Mouse (Mus musculus): ENCODE measurements around the gene Col4a4. TPM values are rescaled to one million over a fixed set of nuclear protein-coding genes. Genes with fewer than 3 reads are reported as not detected.

Col4a4 gene
- total RNA-seq (2021) = 10 to 100 TPM; 13.3 to 15.1 TPM
- long read RNA-seq, experiment 1, partial matches to known transcripts = 0 of 3 reads
- long read RNA-seq, experiment 1, other reads (novel, unspliced or antisense) = 3 of 3 reads
- long read RNA-seq, experiment 2, partial matches to known transcripts = 0 of 10 reads
- long read RNA-seq, experiment 2, other reads (novel, unspliced or antisense) = 10 of 10 reads

- intact Hi-C loops (cut with DNase I) = no loop called here
- peak; percentile 69 to 74 for DNase-seq
These were observed at the start of gene Col4a4, which contains the start of gene Col4a3 for GRCm38 (mm10) chr1:82586713-82587399. Col4a4 (minus strand) TSS chr1:82586849. Col4a3 (plus strand) TSS chr1:82586921.

- intact Hi-C loops (cut with DNase I) = no loop called here
- DNase-seq = peak; percentile 10 to 16
These were observed 49.7 kb upstream of the Col4a4 start for GRCm38 (mm10) chr1:82636321-82636720.

DNA sequence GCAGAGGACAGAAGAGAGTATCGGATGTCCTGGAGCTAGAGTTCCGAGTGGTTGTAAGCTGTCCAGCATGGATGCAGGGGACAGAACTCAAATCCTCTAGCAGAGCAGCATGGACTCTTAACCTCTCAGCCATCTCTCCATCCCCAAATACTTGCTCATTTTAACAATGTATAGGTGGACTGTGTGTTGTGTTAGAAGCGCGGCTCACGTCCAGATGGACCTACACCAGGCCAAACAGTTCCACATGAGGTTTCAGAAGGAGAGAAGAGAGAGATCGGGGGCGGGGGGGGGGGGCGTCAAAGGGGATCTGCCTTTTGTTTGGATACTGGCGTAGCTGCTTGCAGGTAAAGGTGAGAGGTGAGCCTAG, 48.6 kb upstream of the Col4a4 start:
- DNase-seq = no peak
- intact Hi-C loops (cut with DNase I) = no loop called here

DNA sequence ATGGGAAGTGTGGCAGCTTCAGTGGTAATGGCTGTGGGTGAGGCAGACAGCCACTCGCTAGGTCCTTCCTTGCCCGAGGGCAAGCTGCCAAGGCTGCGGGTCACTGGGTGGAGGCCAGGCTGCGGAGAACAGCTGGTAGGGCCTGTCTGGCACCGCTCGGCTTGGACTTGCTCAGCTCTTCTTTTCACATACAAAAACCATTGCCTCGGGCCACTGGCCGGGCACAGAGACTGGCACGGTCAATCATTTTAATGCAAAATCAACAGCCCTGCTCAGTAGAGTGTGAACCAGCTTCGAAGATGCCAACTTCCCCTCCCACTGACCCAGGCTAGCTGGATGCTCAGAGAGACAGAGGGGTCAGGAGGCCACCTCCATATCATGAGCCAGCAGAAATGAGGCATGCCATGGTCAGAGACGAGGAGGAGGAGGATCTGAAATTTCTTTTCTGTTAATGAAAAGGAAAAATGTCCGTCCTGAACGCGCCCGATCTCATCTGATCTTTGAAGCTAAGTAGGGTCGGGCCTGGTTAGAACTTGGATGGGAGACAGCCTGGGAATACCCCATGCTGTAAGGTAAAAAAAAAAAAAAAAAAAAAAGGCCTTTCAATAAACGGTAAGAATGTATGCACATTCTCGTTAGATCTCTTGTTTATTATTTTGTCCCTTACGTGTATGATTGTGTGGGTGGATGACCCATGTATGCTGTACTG, 48.0 kb upstream of the Col4a4 start:
- peak; percentile 69 to 77 for DNase-seq
- intact Hi-C loops (cut with DNase I) = no loop called here

GRCm38 (mm10) chr1:82631169-82631792, 44.6 kb upstream of the Col4a4 start:
- DNase-seq = no peak
- intact Hi-C loops (cut with DNase I) = no loop called here

DNA sequence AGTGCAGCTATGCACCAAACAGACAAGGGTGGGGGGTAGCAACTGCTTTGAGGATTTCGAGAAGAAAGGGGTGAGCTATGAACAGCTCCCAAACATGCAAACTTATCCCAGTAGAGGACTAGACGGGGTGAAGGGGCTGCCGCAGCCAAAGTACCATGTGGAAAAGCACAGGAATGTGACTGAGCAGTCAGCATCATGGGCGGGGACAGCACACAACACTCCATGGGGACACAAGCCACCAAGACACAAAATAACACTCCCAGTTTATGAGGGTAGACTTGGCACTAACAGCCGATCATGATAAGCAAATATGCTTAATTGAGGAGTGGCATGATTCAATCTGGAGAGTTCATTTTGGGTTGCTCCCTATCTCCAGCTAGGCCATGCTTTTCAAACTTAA, 42.8 kb upstream of the Col4a4 start:
- DNase-seq = no peak
- intact Hi-C loops (cut with DNase I) = no loop called here

DNA sequence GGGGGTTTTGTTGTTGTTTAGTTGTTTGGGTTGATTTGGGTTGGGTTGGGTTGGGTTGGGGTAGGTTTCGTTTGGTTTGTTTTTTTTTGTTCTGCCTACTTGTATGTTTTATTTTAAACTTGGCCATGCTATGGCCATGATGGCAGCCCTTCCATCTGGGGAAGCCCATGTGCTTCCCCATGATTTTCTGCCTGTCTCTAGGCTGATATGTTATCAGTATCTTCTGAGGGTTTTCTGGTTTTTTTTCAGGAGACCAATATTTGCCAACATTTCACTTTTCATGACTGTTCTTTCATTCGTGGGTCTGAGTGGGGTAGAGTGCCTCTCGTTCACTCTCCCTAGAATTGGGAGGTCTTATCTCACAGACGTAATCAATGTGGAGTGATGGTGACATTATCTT, 41.0 kb upstream of the Col4a4 start:
- no peak for DNase-seq
- intact Hi-C loops (cut with DNase I) = no loop called here

- DNase-seq = no peak
- intact Hi-C loops (cut with DNase I) = no loop called here
These were observed 38.8 kb upstream of the Col4a4 start for GRCm38 (mm10) chr1:82625474-82625873.

DNA sequence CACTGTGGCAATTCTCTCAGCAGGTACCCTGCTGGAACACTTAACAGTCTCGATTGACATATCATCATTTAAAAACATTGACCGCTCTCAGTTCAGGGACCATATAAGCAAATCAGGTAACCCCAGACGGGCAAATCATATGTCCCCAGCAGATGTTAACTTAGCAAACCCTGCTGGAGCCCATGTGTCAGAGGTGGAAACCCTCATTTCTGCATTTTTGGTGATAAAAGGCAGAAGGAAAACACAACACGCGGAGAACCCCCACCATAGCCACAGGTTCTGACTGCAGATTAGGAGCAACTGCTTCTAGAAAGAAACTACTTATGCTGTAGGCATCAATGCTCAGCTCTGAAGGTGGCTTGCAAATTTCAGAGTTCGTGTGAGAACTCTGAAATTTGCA, 38.3 kb upstream of the Col4a4 start:
- intact Hi-C loops (cut with DNase I) = no loop called here
- no peak for DNase-seq

GRCm38 (mm10) chr1:82619981-82620380, 33.3 kb upstream of the Col4a4 start:
- intact Hi-C loops (cut with DNase I) = no loop called here

DNA sequence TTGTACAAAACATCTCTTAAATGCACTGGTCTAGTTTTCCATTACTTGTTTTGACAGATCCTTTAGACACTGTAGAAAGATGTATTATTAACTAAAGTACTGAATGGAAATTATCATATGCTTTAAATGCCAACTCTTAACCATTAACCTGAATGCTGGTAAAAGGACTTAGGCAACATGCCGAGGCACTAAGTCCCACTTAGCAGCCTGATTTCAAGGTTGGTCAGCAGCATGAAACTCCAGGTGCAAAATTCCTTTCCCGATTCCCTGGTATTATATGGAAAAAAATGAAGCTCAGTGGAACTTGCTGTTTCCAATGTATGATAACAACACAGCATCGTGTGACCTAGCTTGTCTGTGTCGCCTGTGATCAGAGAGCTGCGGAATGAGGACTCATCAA, 31.9 kb upstream of the Col4a4 start:
- DNase-seq = no peak
- intact Hi-C loops (cut with DNase I) = no loop called here

More at GRCm38 (mm10) chr1:82619981-82620380, 33.3 kb upstream of the Col4a4 start:
- no peak for DNase-seq

GRCm38 (mm10) chr1:82618001-82618400, 31.4 kb upstream of the Col4a4 start:
- no peak for DNase-seq
- intact Hi-C loops (cut with DNase I) = no loop called here

- intact Hi-C loops (cut with DNase I) = no loop called here
- DNase-seq = no peak
These were observed 25.5 kb upstream of the Col4a4 start for GRCm38 (mm10) chr1:82612061-82612660.

DNA sequence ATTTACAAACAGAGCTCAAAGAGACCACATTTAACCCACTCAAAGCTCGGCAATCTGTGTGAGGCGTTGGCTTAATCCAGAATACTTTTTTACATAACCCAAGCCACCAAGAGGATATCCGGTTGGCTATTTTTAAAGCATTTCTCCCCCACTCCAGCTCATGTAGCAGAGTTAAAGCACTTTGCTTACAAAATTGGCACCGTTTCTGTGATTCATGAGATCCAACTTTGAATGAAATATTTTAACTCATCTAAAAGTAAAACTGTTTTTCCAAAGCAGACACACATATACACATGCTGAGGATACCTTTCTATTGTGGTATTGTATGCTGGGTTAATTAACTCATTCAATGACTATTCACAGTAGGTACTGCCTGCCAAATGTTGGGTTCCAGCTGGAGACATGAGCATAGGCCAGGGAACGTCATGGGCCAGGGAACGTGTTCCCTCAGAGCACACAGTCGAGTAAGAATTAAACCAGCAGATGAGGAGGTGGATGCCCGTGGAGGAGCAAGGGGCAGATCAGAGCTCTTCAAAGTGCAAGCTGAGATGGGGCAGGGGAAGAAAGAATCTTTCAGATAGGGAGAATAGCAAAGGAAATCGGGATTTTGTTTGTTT, 22.1 kb upstream of the Col4a4 start:
- DNase-seq = no peak
- intact Hi-C loops (cut with DNase I) = no loop called here

GRCm38 (mm10) chr1:82605856-82606255, 19.2 kb upstream of the Col4a4 start:
- no peak for DNase-seq
- intact Hi-C loops (cut with DNase I) = no loop called here

GRCm38 (mm10) chr1:82605347-82605746, 18.7 kb upstream of the Col4a4 start:
- intact Hi-C loops (cut with DNase I) = no loop called here
- no peak for DNase-seq

DNA sequence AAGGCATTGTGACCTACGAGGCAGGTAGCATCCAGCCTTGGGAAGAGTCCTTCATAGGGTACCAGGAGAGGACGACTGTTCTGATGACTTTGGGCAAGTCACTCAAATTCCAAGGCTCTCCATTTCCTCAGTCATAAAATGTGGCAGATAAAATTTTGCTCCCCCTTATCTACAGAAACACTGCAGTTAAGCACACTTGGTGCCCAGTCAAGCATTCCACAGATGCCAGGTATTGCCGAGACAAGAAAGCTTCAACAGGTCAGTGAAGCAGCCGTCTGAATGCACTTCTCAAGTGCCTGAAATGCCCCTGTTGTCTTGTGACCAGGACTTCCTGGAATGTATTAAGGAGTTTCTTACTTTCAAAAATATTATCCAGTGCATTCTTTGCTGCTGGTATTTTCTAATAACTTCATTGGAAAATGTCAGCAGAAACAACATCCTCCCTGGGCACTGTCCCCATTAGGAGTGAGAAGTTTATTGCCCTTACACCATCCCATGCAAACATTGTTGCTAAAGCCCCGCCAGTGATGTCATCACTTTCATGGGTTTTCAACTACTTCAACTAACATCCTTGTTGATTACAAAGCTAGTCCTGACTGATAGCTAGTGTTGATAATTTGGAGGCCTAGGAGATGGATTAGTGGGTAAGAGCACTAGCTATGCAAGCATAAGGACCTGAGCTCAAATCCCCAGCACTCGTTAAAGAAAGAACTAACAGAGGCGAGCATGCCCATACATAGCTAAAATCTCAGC, 16.7 kb upstream of the Col4a4 start:
- no peak for DNase-seq
- intact Hi-C loops (cut with DNase I) = no loop called here

- DNase-seq = peak; percentile 50 to 64
- intact Hi-C loops (cut with DNase I) = no loop called here
These were observed 10.4 kb upstream of the Col4a4 start for GRCm38 (mm10) chr1:82596864-82597596.

DNA sequence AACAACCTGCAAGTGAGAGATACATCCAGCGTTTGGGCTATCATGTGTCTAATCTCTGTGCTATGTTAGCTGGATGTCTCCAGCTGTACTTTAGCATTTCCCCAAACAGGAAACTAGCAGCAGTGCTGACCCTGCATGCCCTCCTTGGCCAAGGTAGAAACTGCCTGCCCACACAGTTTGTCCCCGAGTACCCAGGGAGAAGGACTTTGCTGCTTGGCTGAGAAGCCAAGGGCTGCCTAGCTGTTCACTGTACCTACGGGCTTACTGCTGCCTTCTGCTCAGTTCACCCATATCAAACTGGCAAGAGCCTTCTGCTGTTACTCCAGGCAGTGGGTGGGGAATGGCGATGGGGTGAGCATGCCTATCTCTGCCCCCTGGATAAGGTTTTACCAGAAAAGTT, 3.6 kb upstream of the Col4a4 start:
- no peak for DNase-seq
- intact Hi-C loops (cut with DNase I) = no loop called here

Data from heart, postnatal 14 days (tissue).